Mouse (Mus musculus): ENCODE measurements around the gene Nap1l5. TPM values are rescaled to one million over a fixed set of nuclear protein-coding genes. Genes with fewer than 3 reads are reported as not detected.
"Not testable (repeated sequence)": the region's sequence is repeated elsewhere in the genome, so short reads cannot be mapped to it uniquely, and the experiment has no call there.

The Nap1l5 gene
- polyA plus RNA-seq, 1 experiment: 3.9 TPM

DNA sequence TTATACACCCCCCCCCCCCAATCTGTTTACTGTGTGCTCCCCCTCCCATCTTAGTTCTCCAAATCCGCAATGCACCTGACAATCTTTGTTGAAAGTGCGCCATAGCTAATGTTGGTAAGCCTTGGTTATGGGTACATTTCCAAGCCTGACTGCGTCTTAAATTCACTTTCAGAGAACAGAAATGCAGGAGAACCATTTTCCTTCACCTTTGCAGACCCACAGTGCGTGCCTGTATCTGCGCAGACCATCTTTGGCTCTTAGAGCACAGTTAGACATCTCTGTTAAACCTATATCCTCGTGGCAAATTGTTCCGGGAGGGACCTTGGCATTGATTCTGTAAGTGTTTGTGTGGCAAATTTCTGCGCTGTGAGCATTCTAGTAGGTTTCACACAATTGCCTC, 460 bp upstream of the Nap1l5 start:
- DNase-seq (ENCODE audit: low spot score): no peak

DNA sequence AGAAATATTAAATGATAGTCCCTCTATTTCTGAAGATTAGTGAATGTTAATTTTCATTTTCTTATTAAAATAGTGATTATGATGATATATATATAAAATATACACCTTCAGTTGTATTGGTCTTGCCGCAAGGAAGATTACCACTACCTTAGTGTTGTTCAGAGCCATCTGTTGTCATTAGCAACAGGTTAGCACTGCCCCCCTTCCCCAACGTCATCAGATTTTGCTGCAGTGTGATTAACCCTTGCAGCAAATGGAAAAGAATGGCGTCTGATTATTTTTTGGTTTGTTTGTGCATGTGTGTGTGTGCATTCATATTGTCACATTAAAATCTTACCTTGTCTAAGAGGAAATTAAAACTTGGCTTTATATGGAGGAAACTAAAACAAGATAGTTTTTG, 2.3 kb downstream of the Nap1l5 start:
- no peak for DNase-seq (ENCODE audit: low spot score)

DNA sequence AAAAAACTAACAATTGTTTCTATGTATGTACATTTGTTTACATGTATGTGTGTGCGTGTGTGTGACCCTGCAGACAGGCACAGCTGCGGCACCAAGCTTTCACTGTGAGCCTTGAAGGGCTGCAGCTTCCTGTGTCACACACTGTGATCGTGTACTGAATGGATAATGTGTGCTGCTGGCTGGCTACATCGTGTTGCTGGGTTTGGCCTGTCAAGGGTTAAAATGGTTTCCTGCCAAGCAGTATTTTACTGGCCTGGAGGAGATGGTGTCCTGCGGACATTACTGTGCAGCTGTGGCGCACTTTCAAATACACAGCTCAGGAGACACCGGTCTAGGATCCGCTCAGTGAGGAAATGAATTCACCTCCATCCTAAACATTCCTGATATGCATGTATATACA, 3.7 kb downstream of the Nap1l5 start:
- no peak for DNase-seq (ENCODE audit: low spot score)

DNA sequence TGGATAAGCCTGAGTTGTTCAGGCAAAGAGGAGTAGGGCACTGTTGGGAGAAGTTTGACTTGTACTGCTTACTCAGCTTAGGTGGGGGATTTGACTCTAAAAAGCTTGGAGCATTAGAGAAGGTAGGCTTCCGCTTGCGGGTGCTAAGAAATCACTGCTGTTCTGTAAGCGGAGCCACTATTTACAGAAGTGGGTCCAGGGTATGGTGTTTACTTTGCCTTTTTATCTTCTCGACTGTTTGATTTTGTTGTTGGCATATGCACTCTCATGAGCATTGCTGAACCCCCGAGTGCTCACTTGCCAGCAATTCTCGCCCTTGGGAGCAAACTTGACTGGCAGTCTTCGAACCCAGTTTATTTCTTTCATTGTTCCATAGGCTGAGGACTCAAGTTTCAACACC, 6.3 kb downstream of the Nap1l5 start:
- DNase-seq (ENCODE audit: low spot score): no peak

- DNase-seq (ENCODE audit: low spot score): no peak
These were observed 7.8 kb downstream of the Nap1l5 start for GRCm38 (mm10) chr6:58899076-58899475.

GRCm38 (mm10) chr6:58896648-58897047, 10.2 kb downstream of the Nap1l5 start:
- DNase-seq (ENCODE audit: low spot score): no peak

DNA sequence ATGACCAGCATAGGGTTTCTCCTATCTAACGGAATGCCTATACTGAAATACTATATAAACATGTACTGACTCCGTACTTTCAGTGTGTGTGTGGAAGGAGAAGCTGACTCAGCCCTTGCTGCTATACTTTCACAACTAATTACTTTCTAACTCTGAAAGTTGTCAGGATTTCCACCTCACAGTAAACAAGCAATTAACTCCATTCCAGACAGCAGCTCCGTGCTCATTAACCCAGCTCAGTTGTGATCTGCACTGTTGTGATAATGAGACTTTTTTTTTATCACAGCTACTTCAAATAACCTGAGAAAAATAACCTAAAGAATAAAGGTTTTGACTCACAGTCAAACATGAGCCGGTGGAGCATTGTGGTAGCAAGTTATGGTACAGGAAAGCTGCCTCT, 11.9 kb downstream of the Nap1l5 start:
- DNase-seq (ENCODE audit: low spot score): no peak

- DNase-seq (ENCODE audit: low spot score): no peak
These were observed 13.6 kb downstream of the Nap1l5 start for GRCm38 (mm10) chr6:58893307-58893706.

GRCm38 (mm10) chr6:58889917-58890316, 17.0 kb downstream of the Nap1l5 start:
- DNase-seq (ENCODE audit: low spot score): no peak

- DNase-seq (ENCODE audit: low spot score): no peak
These were observed 24.6 kb downstream of the Nap1l5 start for GRCm38 (mm10) chr6:58882271-58882670.

GRCm38 (mm10) chr6:58881363-58881762, 25.5 kb downstream of the Nap1l5 start:
- DNase-seq (ENCODE audit: low spot score): no peak

GRCm38 (mm10) chr6:58880861-58881260, 26.0 kb downstream of the Nap1l5 start:
- no peak for DNase-seq (ENCODE audit: low spot score)

DNA sequence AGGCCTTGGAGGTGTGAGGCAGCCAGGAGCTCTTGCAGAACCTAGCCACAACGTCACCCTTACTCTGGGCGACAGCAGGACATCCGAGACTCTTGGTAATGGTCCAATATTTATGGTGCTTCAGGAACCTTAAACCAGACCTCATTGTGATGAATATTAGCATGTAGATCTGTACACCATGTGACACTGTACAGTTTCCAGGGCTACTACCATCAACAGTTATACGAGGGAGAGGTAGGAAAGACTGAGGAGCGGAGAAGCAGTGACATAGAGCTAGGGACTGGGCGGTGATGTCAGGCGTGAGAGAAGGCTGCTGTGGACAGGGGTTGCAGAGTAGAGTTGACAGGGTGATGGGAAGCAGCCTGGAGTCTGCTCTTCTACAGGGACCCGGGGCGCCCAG, 26.9 kb downstream of the Nap1l5 start:
- no peak for DNase-seq (ENCODE audit: low spot score)

- DNase-seq (ENCODE audit: low spot score): no peak
These were observed 27.3 kb downstream of the Nap1l5 start for GRCm38 (mm10) chr6:58879572-58879971.

- not testable (repeated sequence) for DNase-seq (ENCODE audit: low spot score)
These were observed 39.0 kb downstream of the Nap1l5 start for GRCm38 (mm10) chr6:58867858-58868257.

- DNase-seq (ENCODE audit: low spot score): no peak
These were observed 43.1 kb downstream of the Nap1l5 start for GRCm38 (mm10) chr6:58863631-58864235.

DNA sequence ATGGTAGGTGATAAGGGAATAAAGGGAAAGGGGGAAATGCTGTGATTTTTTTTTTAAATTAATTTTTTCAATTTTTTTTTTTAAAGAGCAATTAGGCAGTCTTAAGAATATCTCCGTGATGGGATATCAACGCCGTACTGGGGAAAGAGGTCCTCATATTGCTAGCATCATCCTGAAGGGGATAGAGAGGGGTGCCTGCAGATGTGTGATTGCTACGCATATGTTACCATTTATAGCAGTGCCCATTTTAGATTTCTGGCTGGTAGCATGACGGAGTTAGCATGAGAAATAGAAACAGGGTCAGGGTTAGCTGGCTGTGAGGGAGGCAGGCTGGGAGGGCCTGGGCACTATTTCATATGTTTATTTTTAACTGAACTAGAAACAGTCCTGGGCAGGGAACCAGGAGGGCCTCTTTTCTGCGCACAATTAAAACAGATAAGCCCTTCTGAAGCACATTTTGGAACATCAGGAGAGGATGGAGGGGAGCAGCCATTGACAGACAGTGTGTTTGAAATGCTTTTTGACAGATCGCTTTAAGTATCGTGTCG, 44.4 kb downstream of the Nap1l5 start:
- DNase-seq (ENCODE audit: low spot score): no peak

GRCm38 (mm10) chr6:58859517-58859916, 47.4 kb downstream of the Nap1l5 start:
- no peak for DNase-seq (ENCODE audit: low spot score)

- no peak for DNase-seq (ENCODE audit: low spot score)
These were observed 50.4 kb downstream of the Nap1l5 start for GRCm38 (mm10) chr6:58856494-58856893.

DNA sequence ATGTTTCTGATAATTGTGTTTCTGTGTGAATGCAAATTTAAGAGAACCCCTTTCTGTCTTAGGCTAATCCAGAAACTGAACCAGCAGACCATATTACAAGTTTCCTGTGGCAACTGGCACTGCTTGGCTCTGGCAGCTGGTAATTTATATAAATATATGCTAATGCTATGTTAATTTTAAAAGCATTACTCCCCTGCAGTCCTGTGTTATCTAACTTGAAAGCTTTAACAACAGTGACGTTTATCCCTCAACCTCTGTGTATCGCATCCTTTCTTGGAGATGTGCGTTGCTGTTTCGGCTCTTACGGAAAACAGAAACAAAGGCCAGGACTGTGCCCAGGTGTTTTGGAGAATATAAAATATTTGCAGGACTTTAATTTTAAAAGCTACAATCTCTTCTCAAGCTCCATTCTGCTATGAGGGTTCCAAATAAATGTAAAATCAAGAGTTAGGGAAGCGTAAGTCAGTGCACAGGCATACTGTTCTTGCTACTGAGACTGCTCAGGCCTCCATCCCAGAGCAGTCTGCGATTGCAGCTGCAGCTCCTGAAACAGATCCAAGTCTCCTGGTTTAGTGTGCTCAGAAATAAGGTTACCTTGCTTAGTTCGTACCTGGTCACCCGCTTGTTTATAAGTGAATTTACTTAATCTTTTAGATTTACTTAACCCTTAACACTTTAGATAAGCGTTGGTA, 51.1 kb downstream of the Nap1l5 start:
- no peak for DNase-seq (ENCODE audit: low spot score)

Measured in urinary bladder, adult 2 months (tissue).